Mouse (Mus musculus) right cerebral cortex, adult 18-20 months (tissue): ENCODE measurements around the gene Kif11.
A peak's percentile ranks its signal among the peaks of the same experiment; 100 is the strongest.

ENCODE experiments used
- DNase-seq: peaks from one replicate; pipeline ENCODE4 v3.0.0; 2022; ENCODE audit warnings: mixed read lengths

Kif11 gene

GRCm38 (mm10) chr19:37378816-37379215 is 2.6 kb downstream of the Kif11 start:
- no peak for DNase-seq

- DNase-seq, result no peak
Observed at GRCm38 (mm10) chr19:37386126-37386525, 9.9 kb downstream of the Kif11 start.

- no peak for DNase-seq
Observed at GRCm38 (mm10) chr19:37391869-37392268, 15.7 kb downstream of the Kif11 start.

GRCm38 (mm10) chr19:37396279-37396678 is 20.1 kb downstream of the Kif11 start:
- DNase-seq, result no peak

- DNase-seq, result no peak
Observed at GRCm38 (mm10) chr19:37400936-37401335, 24.7 kb downstream of the Kif11 start.

GRCm38 (mm10) chr19:37418294-37418693 is 42.1 kb downstream of the Kif11 start:
- DNase-seq, result peak; percentile 28

GRCm38 (mm10) chr19:37419613-37420012 is 43.4 kb downstream of the Kif11 start:
- DNase-seq, result peak; percentile 24

- DNase-seq, result no peak
Observed at GRCm38 (mm10) chr19:37428589-37428988, 52.4 kb downstream of the Kif11 start.

GRCm38 (mm10) chr19:37431139-37431756 is 55.0 kb downstream of the Kif11 start:
- no peak for DNase-seq

- DNase-seq, result no peak
Observed at GRCm38 (mm10) chr19:37432868-37433570, 56.8 kb downstream of the Kif11 start.

- no peak for DNase-seq
Observed at GRCm38 (mm10) chr19:37433895-37434262, 57.7 kb downstream of the Kif11 start.

GRCm38 (mm10) chr19:37434263-37434951 is 58.2 kb downstream of the Kif11 start, which contains the start of gene Hhex:
Gene Hhex (plus strand): TSS chr19:37434810.
- peak; percentile 37 for DNase-seq

GRCm38 (mm10) chr19:37435041-37435852 is 59.0 kb downstream of the Kif11 start:
- DNase-seq, result no peak

GRCm38 (mm10) chr19:37435853-37436174 is 59.6 kb downstream of the Kif11 start:
- no peak for DNase-seq

- no peak for DNase-seq
Observed at GRCm38 (mm10) chr19:37436514-37437288, 60.5 kb downstream of the Kif11 start.

GRCm38 (mm10) chr19:37437289-37437606 is 61.0 kb downstream of the Kif11 start:
- no peak for DNase-seq

- DNase-seq, result no peak
Observed at GRCm38 (mm10) chr19:37440181-37440580, 64.0 kb downstream of the Kif11 start.

GRCm38 (mm10) chr19:37440708-37441475 is 64.7 kb downstream of the Kif11 start:
- no peak for DNase-seq

- no peak for DNase-seq
Observed at GRCm38 (mm10) chr19:37442524-37443286, 66.5 kb downstream of the Kif11 start.

- DNase-seq, result no peak
Observed at GRCm38 (mm10) chr19:37443631-37444140, 67.5 kb downstream of the Kif11 start.

- no peak for DNase-seq
Observed at GRCm38 (mm10) chr19:37448212-37448611, 72.0 kb downstream of the Kif11 start.
